Mouse (Mus musculus) heart, embryonic 12.5 days (tissue): ENCODE data around the gene Tas1r3. TPM values are rescaled to one million over a fixed set of nuclear protein-coding genes. Genes with fewer than 3 reads are reported as not detected.

Experiments
- ATAC-seq: fragments of 200-750 bp; cut with Nextera tagmentation; 2 replicates; pipeline ENCODE4 v1.8.0; 2017; ENCODE audit warnings: moderate TSS enrichment, moderate library complexity; ENCODE audit not compliant: insufficient number of reproducible peaks, low FRiP score
- H3K27ac ChIP-seq: fragments of 300-500 bp; sonication (generic); 2 replicates; pipeline ENCODE4 v1.5.1; 2016; ENCODE audit warnings: mild to moderate bottlenecking, moderate library complexity; ENCODE audit not compliant: poor library complexity, severe bottlenecking
- H3K27me3 ChIP-seq: fragments of 300-500 bp; sonication (generic); replicated peaks from 2 replicates; pipeline ENCODE4 v1.6.1; 2016; ENCODE audit warnings: mild to moderate bottlenecking, moderate library complexity
- H3K36me3 ChIP-seq: fragments of 300-500 bp; sonication (generic); 2 replicates; pipeline ENCODE4 v1.6.1; 2016; ENCODE audit warnings: mild to moderate bottlenecking, moderate library complexity
- H3K4me1 ChIP-seq: fragments of 300-500 bp; sonication (generic); replicated peaks from 2 replicates; pipeline ENCODE4 v1.6.1; 2016; ENCODE audit warnings: mild to moderate bottlenecking
- H3K4me2 ChIP-seq: fragments of 300-500 bp; sonication (generic); 2 replicates; pipeline ENCODE4 v1.6.1; 2016; ENCODE audit warnings: mild to moderate bottlenecking, moderate library complexity
- H3K4me3 ChIP-seq: fragments of 300-500 bp; sonication (generic); 2 replicates; pipeline ENCODE4 v1.5.1; 2016; ENCODE audit warnings: mild to moderate bottlenecking
- H3K9ac ChIP-seq: fragments of 300-500 bp; sonication (generic); 2 replicates; pipeline ENCODE4 v1.6.1; 2016; ENCODE audit warnings: mild to moderate bottlenecking, moderate library complexity
- H3K9me3 ChIP-seq: fragments of 300-500 bp; sonication (generic); replicated peaks from 2 replicates; pipeline ENCODE4 v1.6.1; 2016; ENCODE audit warnings: mild to moderate bottlenecking, moderate library complexity
- WGBS: fragments of 180-500 bp; shearing (Covaris S2); methylation state at CpG from one replicate; pipeline ENCODE4 v1.1.7; 2016; 5-methylcytosine and 5-hydroxymethylcytosine counted together
- polyA plus RNA-seq: library from polyadenylated mRNA; unstranded; fragments of >200 nt; fragmentation: Nextera tagmentation; extraction: Ambion mirVana; gene quantifications from 2 replicates; pipeline ENCODE4 v1.2.1, GENCODE M21; 2016

Tas1r3 gene
- polyA plus RNA-seq, 1 experiment from 2014 or later: 0.19 TPM

GRCm38 (mm10) chr4:155895826-155896225 lies 32.7 kb upstream of the Tas1r3 start:
- Histone ChIP-seq H3K4me1 (peaks cover 34% of the 10 kb centered on the region), H3K9me3 (no peaks in the 10 kb centered on the region), H3K27ac (no peak overlapping the region), H3K9ac (no peak overlapping the region), H3K4me3 (no peak overlapping the region), H3K27me3 (no peaks in the 10 kb centered on the region), H3K36me3 (peaks cover 42% of the 10 kb centered on the region), H3K4me2 (no peak overlapping the region)
- 86% methylated on average over 4 of the region's 4 CpGs for WGBS
- no peak for ATAC-seq

DNA sequence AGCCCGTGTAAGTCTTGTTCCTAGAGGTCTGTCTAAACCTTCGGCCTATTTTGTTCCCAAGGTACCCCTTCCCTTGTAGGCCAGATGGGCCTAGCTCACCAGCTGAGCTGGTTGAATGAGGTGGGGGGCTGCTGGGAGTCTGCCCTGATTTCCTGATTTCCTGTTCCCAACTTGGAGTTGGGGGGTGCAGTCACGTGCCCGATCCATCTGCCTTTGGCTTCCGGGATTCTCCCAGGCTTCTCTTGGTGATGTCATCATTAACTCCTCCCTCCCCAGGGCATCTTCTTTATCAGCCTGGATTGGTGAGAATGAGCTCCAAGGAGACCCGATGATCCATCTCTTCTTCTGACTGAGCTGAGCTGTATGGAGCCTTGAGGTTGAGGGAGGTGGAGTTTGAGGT lies 32.1 kb upstream of the Tas1r3 start:
- no peaks in the 10 kb centered on the region for H3K9me3 ChIP-seq
- no peak for ATAC-seq
- 35% methylated on average over 6 of the region's 6 CpGs for WGBS
- H3K27me3 ChIP-seq: no peaks in the 10 kb centered on the region
- no peak overlapping the region for H3K4me3 ChIP-seq
- H3K4me2 ChIP-seq: 0 out of 2 replicates have a peak overlapping the region, but pooled peaks have one; percentile 97
- no peak overlapping the region for H3K9ac ChIP-seq
- H3K36me3 ChIP-seq: peaks cover 37% of the 10 kb centered on the region
- H3K4me1 ChIP-seq: peaks cover 39% of the 10 kb centered on the region
- no peak overlapping the region for H3K27ac ChIP-seq

DNA sequence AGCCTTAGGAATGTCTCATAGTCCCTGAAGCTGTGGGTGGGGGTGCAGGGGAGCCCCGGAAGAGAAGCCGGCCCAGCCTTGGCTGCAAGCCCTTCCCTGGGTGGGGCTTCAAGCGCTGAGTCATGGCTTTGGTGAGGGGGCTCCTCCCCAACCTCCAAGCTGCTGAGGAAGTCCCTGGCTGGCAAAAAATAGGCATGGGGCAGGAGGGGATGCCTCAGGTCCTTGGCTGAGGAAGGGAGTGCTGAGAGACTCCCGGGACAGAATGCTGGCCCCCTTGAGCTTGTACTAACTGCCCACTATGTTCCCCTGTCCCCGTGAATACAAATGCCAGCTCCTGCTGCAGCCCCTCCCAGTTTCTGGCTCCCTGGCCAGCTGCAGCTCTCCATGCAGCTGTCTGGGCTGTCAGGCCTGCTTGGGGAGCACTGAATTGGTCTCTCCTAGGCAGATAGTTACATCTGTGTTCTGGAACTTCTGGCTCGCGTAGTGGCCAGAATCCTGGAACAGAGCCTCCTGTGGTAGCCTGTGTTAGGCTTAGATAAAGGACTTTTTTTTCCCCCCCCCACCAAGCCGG lies 31.2 kb upstream of the Tas1r3 start:
- Histone ChIP-seq H3K27me3 (no peaks in the 10 kb centered on the region), H3K9ac (peak overlapping the region; percentile 48), H3K9me3 (no peaks in the 10 kb centered on the region), H3K4me1 (peaks cover 41% of the 10 kb centered on the region), H3K4me3 (peak overlapping the region; percentile 1; the same call in 1 of the 2 replicates), H3K36me3 (peaks cover 33% of the 10 kb centered on the region), H3K4me2 (peak overlapping the region; percentile 97), H3K27ac (peak overlapping the region; percentile 34; the same call in 1 of the 2 replicates)
- 23% methylated on average over 8 of the region's 8 CpGs for WGBS
- peak; percentile 52; the same call in 1 of the 2 replicates for ATAC-seq

DNA sequence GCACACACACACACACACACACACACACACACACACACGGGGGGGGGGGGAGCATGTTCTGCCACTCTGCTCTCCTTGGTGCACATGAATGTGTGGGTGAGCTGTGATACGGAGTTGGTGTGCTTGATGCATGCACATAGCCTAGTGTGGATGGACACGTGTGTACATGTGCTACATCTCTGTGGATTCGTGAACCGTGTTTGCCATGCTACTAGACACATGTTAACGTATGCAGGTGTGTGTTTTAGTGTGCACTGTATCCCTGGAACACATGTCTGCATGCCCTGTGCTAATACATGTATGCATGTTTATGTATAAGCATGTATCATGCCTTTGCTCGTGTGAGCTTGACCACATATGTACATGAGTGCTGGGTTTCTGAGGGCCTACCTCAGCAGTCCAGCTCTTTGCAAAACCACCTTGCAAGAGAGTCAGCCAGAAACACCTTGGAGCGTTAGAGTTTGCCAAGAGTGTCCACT lies 30.1 kb upstream of the Tas1r3 start:
- Histone ChIP-seq H3K27ac (no peak overlapping the region), H3K36me3 (peaks cover 33% of the 10 kb centered on the region), H3K27me3 (no peaks in the 10 kb centered on the region), H3K4me1 (peaks cover 41% of the 10 kb centered on the region), H3K4me3 (peak overlapping the region; percentile 82), H3K9ac (peak overlapping the region; percentile 88), H3K4me2 (peak overlapping the region; percentile 97), H3K9me3 (no peaks in the 10 kb centered on the region)
- WGBS: 74% methylated on average over 8 of the region's 8 CpGs
- ATAC-seq: no peak

GRCm38 (mm10) chr4:155892438-155893211 lies 29.5 kb upstream of the Tas1r3 start:
- H3K9ac ChIP-seq: peak overlapping the region; percentile 88
- peak; percentile 27 for ATAC-seq
- no peaks in the 10 kb centered on the region for H3K9me3 ChIP-seq
- 6% methylated on average over 37 of the region's 37 CpGs for WGBS
- H3K4me3 ChIP-seq: peak overlapping the region; percentile 82
- H3K36me3 ChIP-seq: peaks cover 36% of the 10 kb centered on the region
- H3K27me3 ChIP-seq: no peaks in the 10 kb centered on the region
- H3K4me2 ChIP-seq: peak overlapping the region; percentile 97
- peaks cover 41% of the 10 kb centered on the region for H3K4me1 ChIP-seq
- H3K27ac ChIP-seq: peak overlapping the region; percentile 93; the same call in 1 of the 2 replicates

- Histone ChIP-seq H3K9me3 (no peaks in the 10 kb centered on the region), H3K36me3 (peaks cover 39% of the 10 kb centered on the region), H3K4me3 (peak overlapping the region; percentile 82), H3K4me1 (peaks cover 41% of the 10 kb centered on the region), H3K9ac (peak overlapping the region; percentile 88), H3K27me3 (no peaks in the 10 kb centered on the region), H3K27ac (peak overlapping the region; percentile 93), H3K4me2 (peak overlapping the region; percentile 97)
- peak; percentile 94 for ATAC-seq
- WGBS: under 1% methylated on average over 54 of the region's 56 CpGs
Measured at GRCm38 (mm10) chr4:155892017-155892416, 28.9 kb upstream of the Tas1r3 start.

- WGBS: 0% methylated on average over 52 of the region's 52 CpGs
- peak within 1 kb of the TSS; percentile 97 for H3K4me2 ChIP-seq
- H3K27ac ChIP-seq: peak within 1 kb of the TSS; percentile 93
- H3K36me3 ChIP-seq: peaks cover 39% of the 10 kb centered on the region
- peaks cover 41% of the 10 kb centered on the region for H3K4me1 ChIP-seq
- peak; percentile 93 for ATAC-seq
- no peaks in the 10 kb centered on the region for H3K9me3 ChIP-seq
- no peaks in the 10 kb centered on the region for H3K27me3 ChIP-seq
- peak within 1 kb of the TSS; percentile 88 for H3K9ac ChIP-seq
- peak within 1 kb of the TSS; percentile 82 for H3K4me3 ChIP-seq
Measured at GRCm38 (mm10) chr4:155891551-155892001, 28.4 kb upstream of the Tas1r3 start, which contains the start of the genes Pusl1 and Acap3. Pusl1 (minus strand) TSS chr4:155891781. Acap3 (plus strand) TSS chr4:155891822.

DNA sequence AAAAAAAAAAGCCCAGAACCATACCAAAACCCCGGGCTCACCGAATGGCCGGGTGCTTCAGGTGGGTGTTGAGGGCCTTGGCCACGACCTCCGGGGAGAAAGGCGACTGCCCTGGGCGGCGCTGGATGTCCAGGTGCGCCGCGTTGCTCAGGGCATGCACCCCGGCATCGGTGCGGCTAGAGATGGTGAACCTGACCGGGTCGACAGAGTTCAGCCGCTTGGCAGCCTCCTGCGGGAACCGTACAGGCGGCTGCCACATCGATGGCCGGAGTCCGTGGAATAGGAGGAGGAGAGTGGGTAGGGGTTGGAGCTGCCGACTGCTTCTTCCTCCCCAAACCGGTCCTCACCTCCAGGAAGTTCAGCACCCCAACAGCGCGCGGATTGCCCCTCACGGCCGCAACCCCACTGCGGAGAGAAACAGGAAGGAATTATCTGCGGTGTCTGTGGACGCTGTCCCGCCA lies 27.9 kb upstream of the Tas1r3 start:
- H3K4me2 ChIP-seq: peak overlapping the region; percentile 97
- peaks cover 41% of the 10 kb centered on the region for H3K4me1 ChIP-seq
- H3K27me3 ChIP-seq: no peaks in the 10 kb centered on the region
- ATAC-seq: no peak
- WGBS: under 1% methylated on average over 34 of the region's 34 CpGs
- H3K4me3 ChIP-seq: peak overlapping the region; percentile 82
- H3K9ac ChIP-seq: peak overlapping the region; percentile 84
- peaks cover 39% of the 10 kb centered on the region for H3K36me3 ChIP-seq
- H3K9me3 ChIP-seq: no peaks in the 10 kb centered on the region
- no peak overlapping the region for H3K27ac ChIP-seq

- Histone ChIP-seq H3K9me3 (no peaks in the 10 kb centered on the region), H3K27me3 (no peaks in the 10 kb centered on the region), H3K4me3 (no peak overlapping the region), H3K4me2 (no peak overlapping the region), H3K36me3 (peaks cover 51% of the 10 kb centered on the region), H3K9ac (no peak overlapping the region), H3K27ac (no peak overlapping the region), H3K4me1 (peaks cover 30% of the 10 kb centered on the region)
- no peak for ATAC-seq
- 82% methylated on average over 5 of the region's 5 CpGs for WGBS
Measured at GRCm38 (mm10) chr4:155889316-155889715, 26.2 kb upstream of the Tas1r3 start.

GRCm38 (mm10) chr4:155888181-155888580 lies 25.0 kb upstream of the Tas1r3 start:
- Histone ChIP-seq H3K27ac (no peak overlapping the region), H3K27me3 (no peaks in the 10 kb centered on the region), H3K4me1 (peaks cover 26% of the 10 kb centered on the region), H3K9me3 (no peaks in the 10 kb centered on the region), H3K4me2 (no peak overlapping the region), H3K9ac (no peak overlapping the region), H3K36me3 (peaks cover 55% of the 10 kb centered on the region), H3K4me3 (no peak overlapping the region)
- WGBS: 92% methylated on average over 9 of the region's 9 CpGs
- ATAC-seq: no peak

DNA sequence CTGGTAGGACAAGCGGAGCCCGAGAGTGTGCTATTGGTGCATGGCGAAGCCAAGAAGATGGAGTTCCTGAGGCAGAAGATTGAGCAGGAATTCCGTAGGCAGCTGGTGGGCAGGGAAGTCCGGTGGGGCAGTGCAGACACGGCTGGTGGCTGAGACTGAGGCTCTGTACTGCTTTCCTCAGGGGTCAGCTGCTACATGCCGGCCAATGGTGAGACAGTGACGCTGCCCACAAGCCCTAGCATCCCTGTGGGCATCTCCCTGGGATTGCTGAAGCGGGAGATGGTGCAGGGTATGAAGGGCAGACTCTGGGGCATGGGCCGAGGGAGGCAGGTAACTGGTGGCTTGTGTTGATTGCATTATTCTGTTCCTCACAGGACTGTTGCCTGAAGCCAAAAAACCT lies 24.5 kb upstream of the Tas1r3 start:
- H3K4me1 ChIP-seq: peaks cover 21% of the 10 kb centered on the region
- peaks cover 55% of the 10 kb centered on the region for H3K36me3 ChIP-seq
- no peak for ATAC-seq
- H3K27ac ChIP-seq: no peak overlapping the region
- no peaks in the 10 kb centered on the region for H3K27me3 ChIP-seq
- H3K4me3 ChIP-seq: no peak overlapping the region
- 91% methylated on average over 10 of the region's 10 CpGs for WGBS
- H3K9me3 ChIP-seq: no peaks in the 10 kb centered on the region
- no peak overlapping the region for H3K4me2 ChIP-seq
- H3K9ac ChIP-seq: no peak overlapping the region
